Mouse (Mus musculus) right cerebral cortex, postnatal 25 days (tissue): ENCODE results near the gene Gpr108.
"Not testable (repeated sequence)": the region's sequence is repeated elsewhere in the genome, so short reads cannot be mapped to it uniquely, and the experiment has no call there.

Experiments
- DNase-seq: peaks from one replicate; pipeline ENCODE4 v3.0.0; 2022

The Gpr108 gene

DNA sequence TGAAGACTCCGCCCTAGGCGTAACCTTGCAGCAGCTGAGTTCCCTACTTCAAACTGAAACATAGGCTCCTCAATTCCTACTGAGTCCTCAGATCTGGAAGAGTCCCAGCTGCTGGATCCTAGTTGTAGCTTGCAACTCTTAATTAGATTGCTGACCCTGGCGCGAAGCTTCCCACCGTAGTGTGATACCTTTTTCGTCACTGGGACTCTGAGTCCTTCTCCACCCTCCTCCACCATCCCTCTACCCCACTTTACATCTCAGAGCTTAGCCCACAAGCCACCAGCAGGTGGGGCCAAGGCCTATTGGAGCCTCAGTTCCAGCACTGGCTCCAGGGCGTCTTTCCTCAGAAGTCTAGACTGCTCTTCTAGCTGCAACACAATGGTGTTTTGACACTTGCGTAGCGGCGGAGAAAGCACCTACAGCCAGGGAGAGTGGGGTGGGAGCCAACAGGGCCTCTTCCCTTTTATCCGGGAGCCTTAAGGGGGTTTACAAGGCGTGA is at the start of gene Gpr108:
Gene Gpr108 (minus strand): TSS at position 246 of the 499 bp plus-strand sequence.
- peak; percentile 89 for DNase-seq

- DNase-seq: no peak
These were observed 48.8 kb upstream of the Gpr108 start for GRCm38 (mm10) chr17:57297040-57297439.

- DNase-seq: no peak
These were observed 47.7 kb upstream of the Gpr108 start for GRCm38 (mm10) chr17:57295935-57296334.

GRCm38 (mm10) chr17:57292968-57293367 is 44.7 kb upstream of the Gpr108 start:
- DNase-seq: no peak

GRCm38 (mm10) chr17:57292302-57292701 is 44.1 kb upstream of the Gpr108 start:
- no peak for DNase-seq

DNA sequence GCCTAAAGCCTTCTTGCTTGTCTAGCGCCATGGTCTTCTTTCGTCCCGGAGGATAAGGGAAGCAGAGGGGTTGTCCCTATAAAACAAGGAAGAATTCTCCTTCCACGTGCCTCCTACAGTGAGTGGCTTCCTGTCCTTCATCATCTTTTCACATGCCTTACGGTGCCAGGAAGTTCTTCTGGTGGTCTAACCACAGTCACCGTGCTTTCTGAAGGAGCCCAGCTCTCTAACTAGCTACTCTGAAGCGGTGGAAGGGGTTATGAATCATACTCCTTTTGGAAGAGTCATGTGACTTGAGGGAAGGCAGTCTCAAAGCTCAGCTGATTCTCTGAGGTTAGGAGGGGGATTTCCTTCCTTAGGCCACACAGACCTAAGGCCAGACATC is 42.4 kb upstream of the Gpr108 start:
- DNase-seq: no peak

- DNase-seq: no peak
These were observed 41.9 kb upstream of the Gpr108 start for GRCm38 (mm10) chr17:57290001-57290670.

- DNase-seq: no peak
These were observed 41.0 kb upstream of the Gpr108 start for GRCm38 (mm10) chr17:57289252-57289651.

DNA sequence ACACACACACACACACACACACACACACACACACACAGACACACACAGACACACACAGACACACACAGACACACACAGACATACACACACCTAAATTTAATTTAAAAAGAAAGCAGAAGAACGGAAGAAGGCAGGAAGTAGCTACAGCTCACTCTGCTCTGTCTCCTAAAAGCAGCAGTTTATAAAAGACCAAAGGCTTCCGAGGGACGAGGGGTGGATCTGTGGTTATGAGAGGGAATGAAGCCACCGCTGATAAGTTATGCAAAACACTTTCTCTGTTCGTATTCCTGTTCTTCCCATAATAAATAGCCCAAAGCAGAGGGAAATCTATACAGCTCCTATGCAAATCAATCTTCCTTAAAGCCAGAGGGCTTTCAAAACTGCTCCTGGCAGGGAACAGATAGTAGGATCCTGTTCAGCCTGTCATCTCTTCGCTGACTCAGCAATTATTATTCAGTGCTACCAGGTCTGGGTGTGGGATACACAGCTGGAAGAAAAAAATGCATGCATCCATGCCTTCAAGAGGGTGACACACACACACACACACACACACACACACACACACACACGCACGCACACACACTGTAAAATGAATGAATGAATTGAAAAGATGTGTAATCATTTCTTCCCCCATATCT is 38.6 kb upstream of the Gpr108 start:
- no peak for DNase-seq

GRCm38 (mm10) chr17:57285077-57285476 is 36.8 kb upstream of the Gpr108 start:
- no peak for DNase-seq

DNA sequence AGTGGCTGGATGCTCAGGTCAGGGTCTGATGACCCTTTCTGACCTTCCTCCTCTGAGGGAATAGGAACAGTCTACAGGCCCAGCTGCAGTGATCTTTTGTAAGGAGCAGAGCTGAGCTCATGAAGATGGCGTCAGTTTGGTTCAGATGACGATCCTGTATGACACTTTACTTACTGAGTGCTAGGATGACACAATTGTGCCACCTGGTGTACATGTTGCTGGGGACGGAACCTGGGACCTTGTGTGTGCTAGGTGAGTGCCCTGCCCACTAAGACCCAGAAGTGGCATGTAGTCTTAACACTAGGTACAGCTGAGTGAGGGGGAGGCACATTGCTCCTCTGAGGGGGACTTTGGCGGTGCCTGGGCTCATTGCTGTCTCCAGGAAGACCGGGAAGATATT is 35.7 kb upstream of the Gpr108 start:
- no peak for DNase-seq

- no peak for DNase-seq
These were observed 32.2 kb upstream of the Gpr108 start for GRCm38 (mm10) chr17:57280411-57280810.

DNA sequence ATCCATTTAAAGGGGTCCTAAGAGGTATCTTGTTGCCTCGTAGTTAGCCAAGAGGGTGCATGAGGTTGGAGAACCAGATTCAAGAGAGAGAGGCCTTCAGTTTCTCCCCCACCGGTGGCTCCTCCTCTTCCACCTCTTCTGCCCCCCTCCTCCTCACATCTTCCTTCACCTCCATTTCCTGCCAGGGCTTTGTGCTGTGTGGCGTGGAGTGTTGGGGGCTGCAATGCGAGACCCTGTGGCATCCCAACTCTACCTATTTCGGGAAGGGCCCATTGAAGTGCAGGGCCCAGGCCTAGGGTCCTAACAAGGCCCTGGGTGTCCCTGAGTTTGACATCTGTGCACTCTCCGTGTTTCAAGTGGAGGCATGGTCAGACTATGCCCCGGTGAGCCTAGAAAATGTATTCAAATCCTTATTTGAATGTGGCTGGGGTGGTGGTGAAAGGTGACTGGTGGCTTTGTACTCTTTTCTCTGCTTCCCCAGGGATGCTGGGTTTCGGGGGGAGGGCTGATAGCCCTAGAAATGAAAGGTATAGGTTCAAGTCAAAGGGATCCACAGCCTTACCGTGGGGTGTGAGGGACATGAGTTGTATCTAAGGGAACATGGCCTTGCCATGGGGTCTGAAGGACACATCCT is 31.5 kb upstream of the Gpr108 start:
- DNase-seq: no peak

DNA sequence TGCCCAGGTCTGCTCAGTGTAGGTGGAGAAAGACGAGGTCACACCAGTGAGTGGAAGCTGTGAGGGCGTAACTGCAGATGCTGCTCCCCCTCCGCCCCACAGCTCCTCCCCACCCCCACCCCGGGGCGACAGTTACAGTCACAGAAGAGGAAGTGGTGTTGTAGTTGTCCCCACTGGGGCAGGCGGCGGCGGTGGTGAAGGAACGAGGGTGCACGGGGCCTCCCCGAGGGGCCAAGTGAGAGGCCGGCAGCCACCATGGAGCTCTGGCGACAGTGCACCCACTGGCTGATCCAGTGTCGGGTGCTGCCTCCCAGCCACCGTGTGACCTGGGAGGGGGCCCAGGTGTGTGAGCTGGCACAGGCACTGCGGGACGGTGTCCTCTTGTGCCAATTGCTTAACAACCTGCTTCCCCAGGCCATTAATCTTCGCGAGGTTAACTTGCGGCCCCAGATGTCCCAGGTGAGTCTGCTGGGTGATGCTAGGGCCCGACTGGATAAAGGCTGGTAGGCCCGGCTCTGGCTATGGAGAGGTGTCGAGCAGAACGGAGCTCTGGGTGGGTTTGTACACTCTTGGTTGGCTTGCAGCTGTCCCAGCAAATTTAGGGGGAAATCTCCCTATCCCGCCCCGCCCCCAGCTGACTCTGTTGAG is 30.8 kb upstream of the Gpr108 start, which contains the start of gene Vav1:
Gene Vav1 (plus strand): TSS at position 158 of the 648 bp plus-strand sequence.
- DNase-seq: no peak

- DNase-seq: no peak
These were observed 30.3 kb upstream of the Gpr108 start for GRCm38 (mm10) chr17:57278537-57278936.

GRCm38 (mm10) chr17:57277598-57278261 is 29.5 kb upstream of the Gpr108 start:
- DNase-seq: not testable (repeated sequence)

DNA sequence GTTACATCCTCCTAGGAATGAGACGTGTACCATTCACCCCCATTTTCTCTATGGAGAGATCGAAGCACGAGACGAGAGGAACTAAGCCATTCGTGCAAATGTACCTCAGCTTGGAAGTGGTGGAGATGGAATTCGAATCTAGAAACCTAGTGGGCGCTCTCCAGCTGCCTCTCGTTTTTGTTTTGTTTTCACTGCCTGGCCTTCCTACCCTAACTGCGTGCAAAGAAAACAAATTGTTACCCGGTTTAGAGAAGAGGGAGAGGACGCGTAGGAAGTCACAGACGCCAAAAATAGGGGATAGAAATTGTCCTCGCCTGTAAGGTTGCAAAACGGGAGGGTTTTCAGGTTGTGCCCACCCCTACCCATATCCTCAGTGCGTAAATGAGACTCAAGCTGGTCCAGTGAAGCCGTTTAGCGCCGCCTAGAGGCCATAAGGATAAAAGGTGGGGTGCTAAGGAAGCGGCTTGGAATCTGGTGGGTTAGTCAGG is 28.4 kb upstream of the Gpr108 start:
- peak; percentile 62 for DNase-seq

GRCm38 (mm10) chr17:57275997-57276351 is 27.7 kb upstream of the Gpr108 start:
- no peak for DNase-seq

DNA sequence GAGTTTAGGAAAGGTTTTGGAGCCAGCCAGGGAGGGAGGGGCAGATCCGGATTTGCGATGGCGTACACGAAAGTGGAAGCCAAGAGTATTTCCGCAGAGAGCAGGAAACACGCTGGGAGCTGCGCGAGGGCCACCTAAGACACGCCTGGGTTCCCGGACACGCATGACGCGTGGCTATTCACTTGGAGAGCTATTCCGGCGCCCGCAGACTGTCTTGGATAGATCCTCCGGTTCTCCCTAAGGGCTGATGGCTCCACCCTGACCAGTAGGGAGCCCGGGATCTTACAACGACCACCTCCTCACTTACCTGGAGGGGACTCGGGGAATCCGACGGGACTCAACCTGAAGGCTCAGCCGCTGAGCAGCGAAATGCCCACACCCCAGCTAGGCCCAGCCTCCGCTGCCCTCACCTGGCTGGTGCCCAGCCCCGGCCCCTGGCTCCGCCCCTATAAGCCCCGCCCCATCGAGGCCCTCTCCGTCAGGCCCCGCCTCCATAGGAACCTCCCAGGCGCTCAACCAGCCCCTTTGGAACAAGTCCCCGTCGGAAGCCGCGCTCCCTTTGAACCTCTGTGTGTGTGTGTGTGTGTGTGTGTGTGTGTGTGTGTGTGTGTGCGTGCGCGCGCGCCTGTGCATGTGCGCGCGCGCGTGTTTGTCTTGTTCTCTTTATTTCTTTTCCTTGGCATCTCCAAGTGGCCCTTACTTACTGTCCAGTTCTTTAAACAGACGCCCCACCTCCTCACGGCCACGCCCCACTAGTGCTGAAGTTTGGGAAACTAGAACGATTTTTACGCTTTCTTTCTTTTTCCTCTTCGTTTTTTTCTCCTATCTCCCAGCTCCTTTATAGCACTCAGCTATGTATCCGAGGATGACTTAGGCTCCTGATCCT is 27.1 kb upstream of the Gpr108 start:
- peak; percentile 59 for DNase-seq

DNA sequence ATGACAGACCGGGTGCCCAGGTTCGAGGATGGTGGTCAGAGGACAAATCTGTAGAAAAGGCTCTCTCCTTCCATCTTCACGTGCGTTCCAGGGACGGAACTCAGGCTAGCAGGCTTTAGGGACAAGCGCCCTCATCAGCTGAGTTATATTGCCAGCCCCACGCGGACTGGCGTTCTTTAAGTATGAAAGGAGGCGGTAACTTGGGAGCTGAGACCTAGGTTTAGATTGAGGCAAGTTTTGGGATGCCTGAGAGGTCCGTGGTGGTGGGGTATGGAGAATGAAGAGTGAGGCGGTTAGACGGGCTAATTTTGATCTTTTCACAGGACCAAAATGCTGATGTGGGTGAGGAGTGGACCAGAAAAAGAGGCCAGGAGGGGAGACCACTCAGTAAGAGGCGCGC is 26.4 kb upstream of the Gpr108 start:
- no peak for DNase-seq

- no peak for DNase-seq
These were observed 25.6 kb upstream of the Gpr108 start for GRCm38 (mm10) chr17:57273846-57274245.

DNA sequence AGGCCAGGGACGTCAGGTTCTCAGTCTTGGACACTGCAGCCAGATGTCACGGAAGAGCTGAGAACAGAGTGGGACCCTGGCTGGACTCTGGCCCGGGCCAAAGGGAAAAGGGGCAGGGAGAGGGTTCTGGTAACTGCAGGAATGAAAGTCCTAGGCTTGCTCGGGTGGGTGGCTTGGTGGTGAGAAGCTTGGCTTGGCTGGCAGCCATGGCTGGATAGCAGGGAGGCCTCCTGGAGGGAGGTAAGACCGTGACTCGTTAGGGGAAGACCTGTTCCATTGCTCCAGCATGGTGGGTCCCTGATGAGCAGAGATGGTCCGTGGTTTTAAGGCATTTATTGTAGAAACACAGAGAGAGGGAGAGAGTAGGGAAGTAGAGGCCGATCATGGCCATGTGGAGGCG is 23.1 kb upstream of the Gpr108 start:
- no peak for DNase-seq
